Mouse (Mus musculus) forebrain, embryonic 16.5 days (tissue): ENCODE results near the gene Tesc. TPM values are rescaled to one million over a fixed set of nuclear protein-coding genes. Genes with fewer than 3 reads are reported as not detected.

ENCODE experiments used
- ATAC-seq: fragments of 200-750 bp; cut with Nextera tagmentation; 2 replicates; pipeline ENCODE4 v1.8.0; 2017; ENCODE audit warnings: mild to moderate bottlenecking, moderate library complexity
- H3K27ac ChIP-seq: fragments of 300-500 bp; sonication (generic); 2 replicates; pipeline ENCODE4 v1.5.1; 2014; ENCODE audit warnings: low read length, control low read depth
- H3K27me3 ChIP-seq: fragments of 300-500 bp; sonication (generic); replicated peaks from 2 replicates; pipeline ENCODE4 v1.6.1; 2014; ENCODE audit warnings: low read length; ENCODE audit not compliant: control insufficient read depth, insufficient read depth
- H3K36me3 ChIP-seq: fragments of 300-500 bp; sonication (generic); 2 replicates; pipeline ENCODE4 v1.6.1; 2014; ENCODE audit not compliant: control insufficient read depth, insufficient read depth
- H3K4me1 ChIP-seq: fragments of 300-500 bp; sonication (generic); replicated peaks from 2 replicates; pipeline ENCODE4 v1.6.1; 2014; ENCODE audit warnings: low read length; ENCODE audit not compliant: control insufficient read depth, insufficient read depth
- H3K4me2 ChIP-seq: fragments of 300-500 bp; sonication (generic); 2 replicates; pipeline ENCODE4 v1.6.1; 2014; ENCODE audit warnings: mild to moderate bottlenecking, low read length, control low read depth
- H3K4me3 ChIP-seq: fragments of 300-500 bp; sonication (generic); replicated peaks from 2 replicates; pipeline ENCODE4 v1.5.1; 2014; ENCODE audit warnings: mild to moderate bottlenecking, low read length, control low read depth
- H3K9ac ChIP-seq: fragments of 300-500 bp; sonication (generic); replicated peaks from 2 replicates; pipeline ENCODE4 v1.6.1; 2014; ENCODE audit warnings: low read depth, low read length, control low read depth
- H3K9me3 ChIP-seq: fragments of 300-500 bp; sonication (generic); 2 replicates; pipeline ENCODE4 v1.6.1; 2016; ENCODE audit warnings: low read length; ENCODE audit not compliant: control insufficient read depth
- WGBS: fragments of 180-500 bp; shearing (Covaris S2); extraction: QIAGEN DNeasy Blood & Tissue Kit; methylation state at CpG from one replicate; pipeline ENCODE4 v1.1.7; 2014; 5-methylcytosine and 5-hydroxymethylcytosine counted together
- polyA plus RNA-seq: library from polyadenylated mRNA; unstranded; fragments of >200 nt; fragmentation: Nextera tagmentation; extraction: Ambion mirVana; gene quantifications from 2 replicates; pipeline ENCODE4 v1.2.1, GENCODE M21; 2015

Gene Tesc
- polyA plus RNA-seq, 1 experiment from 2014 or later: 10.3 TPM

- no peaks in the 10 kb centered on the region for H3K9me3 ChIP-seq
- no peaks in the 10 kb centered on the region for H3K36me3 ChIP-seq
- 1% methylated on average over 13 of the region's 13 CpGs for WGBS
- no peak overlapping the region for H3K4me2 ChIP-seq
- H3K4me3 ChIP-seq: no peak overlapping the region
- no peak for ATAC-seq
- peaks cover 31% of the 10 kb centered on the region for H3K27me3 ChIP-seq
- H3K27ac ChIP-seq: no peak overlapping the region
- H3K9ac ChIP-seq: no peak overlapping the region
- H3K4me1 ChIP-seq: peaks cover 38% of the 10 kb centered on the region
These were observed 1.2 kb upstream of the Tesc start for GRCm38 (mm10) chr5:118026343-118026742.

- peaks cover 31% of the 10 kb centered on the region for H3K27me3 ChIP-seq
- ATAC-seq: 0 out of 2 replicates have a peak, but pooled peaks have one; percentile 5
- peaks cover 39% of the 10 kb centered on the region for H3K4me1 ChIP-seq
- H3K9ac ChIP-seq: peak overlapping the region; percentile 71; the same call in 1 of the 2 replicates
- H3K9me3 ChIP-seq: no peaks in the 10 kb centered on the region
- no peaks in the 10 kb centered on the region for H3K36me3 ChIP-seq
- no peak overlapping the region for H3K27ac ChIP-seq
- 1% methylated on average over 38 of the region's 39 CpGs for WGBS
- peak overlapping the region; percentile 99 for H3K4me2 ChIP-seq
- H3K4me3 ChIP-seq: peak overlapping the region; percentile 68
These were observed 344 bp upstream of the Tesc start for GRCm38 (mm10) chr5:118027101-118027697.

- under 1% methylated on average over 70 of the region's 79 CpGs for WGBS
- ATAC-seq: 0 out of 2 replicates have a peak, but pooled peaks have one; percentile 11
These were observed 870 bp downstream of the Tesc start for GRCm38 (mm10) chr5:118028191-118029034.

GRCm38 (mm10) chr5:118029035-118029408 is 1.5 kb downstream of the Tesc start:
- no peaks in the 10 kb centered on the region for H3K36me3 ChIP-seq
- H3K4me3 ChIP-seq: peak overlapping the region; percentile 68
- WGBS: 4% methylated on average over 12 of the region's 12 CpGs
- no peaks in the 10 kb centered on the region for H3K9me3 ChIP-seq
- no peak overlapping the region for H3K9ac ChIP-seq
- peak overlapping the region; percentile 99 for H3K4me2 ChIP-seq
- H3K27ac ChIP-seq: no peak overlapping the region
- peaks cover 39% of the 10 kb centered on the region for H3K4me1 ChIP-seq
- H3K27me3 ChIP-seq: peaks cover 31% of the 10 kb centered on the region
- peak; percentile 21; the same call in 1 of the 2 replicates for ATAC-seq

More at GRCm38 (mm10) chr5:118028191-118029034, 870 bp downstream of the Tesc start:
- H3K9ac ChIP-seq: peak overlapping the region; percentile 71
- H3K27me3 ChIP-seq: peaks cover 31% of the 10 kb centered on the region
- H3K4me1 ChIP-seq: peaks cover 39% of the 10 kb centered on the region
- peak overlapping the region; percentile 99 for H3K4me2 ChIP-seq
- H3K4me3 ChIP-seq: peak overlapping the region; percentile 68
- no peak overlapping the region for H3K27ac ChIP-seq
- H3K9me3 ChIP-seq: no peaks in the 10 kb centered on the region
- H3K36me3 ChIP-seq: no peaks in the 10 kb centered on the region

- peak overlapping the region; percentile 99 for H3K4me2 ChIP-seq
- H3K36me3 ChIP-seq: no peaks in the 10 kb centered on the region
- no peak overlapping the region for H3K27ac ChIP-seq
- ATAC-seq: peak; percentile 34; the same call in 1 of the 2 replicates
- no peaks in the 10 kb centered on the region for H3K9me3 ChIP-seq
- 3% methylated on average over 10 of the region's 10 CpGs for WGBS
- H3K27me3 ChIP-seq: peaks cover 31% of the 10 kb centered on the region
- peaks cover 39% of the 10 kb centered on the region for H3K4me1 ChIP-seq
- peak overlapping the region; percentile 68 for H3K4me3 ChIP-seq
- H3K9ac ChIP-seq: no peak overlapping the region
These were observed 1.9 kb downstream of the Tesc start for GRCm38 (mm10) chr5:118029420-118029819.

GRCm38 (mm10) chr5:118030022-118030675 is 2.6 kb downstream of the Tesc start:
- no peak overlapping the region for H3K27ac ChIP-seq
- ATAC-seq: no peak
- H3K4me2 ChIP-seq: no peak overlapping the region
- no peak overlapping the region for H3K9ac ChIP-seq
- WGBS: 92% methylated on average over 9 of the region's 9 CpGs
- H3K4me3 ChIP-seq: no peak overlapping the region
- no peaks in the 10 kb centered on the region for H3K36me3 ChIP-seq
- peaks cover 31% of the 10 kb centered on the region for H3K27me3 ChIP-seq
- peaks cover 39% of the 10 kb centered on the region for H3K4me1 ChIP-seq
- no peaks in the 10 kb centered on the region for H3K9me3 ChIP-seq

- no peak for ATAC-seq
- H3K4me1 ChIP-seq: peaks cover 39% of the 10 kb centered on the region
These were observed 3.5 kb downstream of the Tesc start for GRCm38 (mm10) chr5:118031059-118031458.

GRCm38 (mm10) chr5:118031508-118031907 is 4.0 kb downstream of the Tesc start:
- H3K27ac ChIP-seq: no peak overlapping the region
- H3K9ac ChIP-seq: no peak overlapping the region
- peaks cover 35% of the 10 kb centered on the region for H3K4me1 ChIP-seq
- 21% methylated on average over 4 of the region's 4 CpGs for WGBS
- no peak overlapping the region for H3K4me2 ChIP-seq
- ATAC-seq: no peak
- no peaks in the 10 kb centered on the region for H3K9me3 ChIP-seq
- peaks cover 27% of the 10 kb centered on the region for H3K27me3 ChIP-seq
- H3K36me3 ChIP-seq: no peaks in the 10 kb centered on the region
- H3K4me3 ChIP-seq: no peak overlapping the region

More at GRCm38 (mm10) chr5:118031059-118031458, 3.5 kb downstream of the Tesc start:
- Histone ChIP-seq H3K9ac (no peak overlapping the region), H3K9me3 (no peaks in the 10 kb centered on the region), H3K27me3 (peaks cover 27% of the 10 kb centered on the region), H3K36me3 (no peaks in the 10 kb centered on the region), H3K4me3 (no peak overlapping the region), H3K27ac (no peak overlapping the region), H3K4me2 (no peak overlapping the region)
- 55% methylated on average over 5 of the region's 5 CpGs for WGBS

GRCm38 (mm10) chr5:118033328-118033727 is 5.8 kb downstream of the Tesc start:
- Histone ChIP-seq H3K4me2 (no peak overlapping the region), H3K9ac (no peak overlapping the region), H3K36me3 (no peaks in the 10 kb centered on the region), H3K4me1 (peaks cover 29% of the 10 kb centered on the region), H3K4me3 (no peak overlapping the region), H3K9me3 (no peaks in the 10 kb centered on the region), H3K27me3 (peaks cover 11% of the 10 kb centered on the region), H3K27ac (no peak overlapping the region)
- ATAC-seq: no peak
- WGBS: 46% methylated on average over 4 of the region's 4 CpGs
